Mouse (Mus musculus): ENCODE results near the gene Mis12.

- peak; percentile 63 for TF ChIP-seq CTCF (IDR thresholded peaks at IDR 0.05; ENCODE audit: low read depth)
- no peak for TF ChIP-seq EP300 (IDR thresholded peaks at IDR 0.05; ENCODE audit: low read depth)
These were observed 45.5 kb upstream of the Mis12 start for GRCm38 (mm10) chr11:70973947-70974346.
